Mouse (Mus musculus) ES-E14 (cell line): Measurements from ENCODE around the gene Ppp2r5b. TPM values are rescaled to one million over a fixed set of nuclear protein-coding genes. Genes with fewer than 3 reads are reported as not detected.

ENCODE experiments used
- DNase-seq: peaks from one replicate; pipeline ENCODE4 v3.0.0-alpha.2; 2013; ENCODE audit warnings: low read depth, low spot score
- H3K27ac ChIP-seq: 2 replicates; pipeline ENCODE4 v1.5.1; 2012; ENCODE audit warnings: low read depth, mild to moderate bottlenecking, low read length, moderate library complexity, mixed read lengths; ENCODE audit not compliant: poor library complexity, insufficient read depth, severe bottlenecking
- H3K36me3 ChIP-seq: 2 replicates; pipeline ENCODE4 v1.6.1; 2012; ENCODE audit warnings: mild to moderate bottlenecking, low read length, moderate library complexity, mixed read lengths; ENCODE audit not compliant: control insufficient read depth, poor library complexity, insufficient read depth, severe bottlenecking
- H3K4me1 ChIP-seq, 2 experiments: fragments of 150-350 bp in 1 of 2; sonication (generic) in 1 of 2; 2 replicates each; pipeline ENCODE4 v1.6.1; 2012; ENCODE audit warnings: low read length in 2 of 2, mild to moderate bottlenecking in 1 of 2, mixed read lengths in 1 of 2; ENCODE audit not compliant: control insufficient read depth in 2 of 2, insufficient read depth in 2 of 2, poor library complexity in 1 of 2
- H3K4me3 ChIP-seq, 2 experiments: fragments of 150-350 bp in 1 of 2; sonication (generic) in 1 of 2; 2 replicates each; pipeline ENCODE4 v1.5.1; 2012; ENCODE audit warnings: low read length in 2 of 2, low read depth in 1 of 2, mild to moderate bottlenecking in 1 of 2, mixed read lengths in 1 of 2; ENCODE audit not compliant: insufficient read depth in 1 of 2, poor library complexity in 1 of 2, severe bottlenecking in 1 of 2
- H3K9ac ChIP-seq: 2 replicates; pipeline ENCODE4 v1.6.1; 2012; ENCODE audit warnings: low read depth, mild to moderate bottlenecking, low read length, mixed read lengths; ENCODE audit not compliant: poor library complexity, insufficient read depth, severe bottlenecking
- H3K9me3 ChIP-seq: fragments of 150-350 bp; sonication (generic); 2 replicates; pipeline ENCODE4 v1.6.1; 2012; ENCODE audit warnings: low read depth, mild to moderate bottlenecking, low read length; ENCODE audit not compliant: control insufficient read depth, insufficient read depth
- CHD2 ChIP-seq: IDR thresholded peaks from 2 replicates; pipeline ENCODE4 v1.6.1; 2014; ENCODE audit warnings: mild to moderate bottlenecking, low read depth, low read length, inconsistent platforms
- HCFC1 ChIP-seq: IDR thresholded peaks from 2 replicates; pipeline ENCODE4 v1.6.1; 2012; ENCODE audit warnings: low read length, inconsistent platforms, borderline replicate concordance; ENCODE audit not compliant: insufficient read depth
- MAFK ChIP-seq: IDR thresholded peaks from 2 replicates; pipeline ENCODE4 v1.6.1; 2014; ENCODE audit warnings: mild to moderate bottlenecking, low read depth, low read length, inconsistent platforms; ENCODE audit not compliant: insufficient read depth
- ZC3H11A ChIP-seq: IDR thresholded peaks from 2 replicates; pipeline ENCODE4 v1.6.1; 2012; ENCODE audit warnings: low read depth, mild to moderate bottlenecking, inconsistent platforms, low read length, borderline replicate concordance
- ZNF384 ChIP-seq: IDR thresholded peaks from 2 replicates; pipeline ENCODE4 v1.6.1; 2012; ENCODE audit warnings: low read depth, low read length, inconsistent platforms
- in situ Hi-C, 2 experiments: fragments of 600-800 bp; cut with MboI; formaldehyde crosslinking; loops; one replicate each; pipeline ENCODE4 v1.15.1; 2025; ENCODE audit warnings: low sequenced_read_pairs in 2 of 2, inconsistent platforms in 1 of 2; ENCODE audit not compliant: unreplicated experiment in 2 of 2
- total RNA-seq: library from RNA; depleted of rRNA; stranded (reverse); fragments of 300-350 nt; gene quantifications from 2 replicates; pipeline ENCODE4 v1.2.3, GENCODE M21; 2012

The Ppp2r5b gene
- total RNA-seq, 1 experiment: 22.8 TPM

DNA sequence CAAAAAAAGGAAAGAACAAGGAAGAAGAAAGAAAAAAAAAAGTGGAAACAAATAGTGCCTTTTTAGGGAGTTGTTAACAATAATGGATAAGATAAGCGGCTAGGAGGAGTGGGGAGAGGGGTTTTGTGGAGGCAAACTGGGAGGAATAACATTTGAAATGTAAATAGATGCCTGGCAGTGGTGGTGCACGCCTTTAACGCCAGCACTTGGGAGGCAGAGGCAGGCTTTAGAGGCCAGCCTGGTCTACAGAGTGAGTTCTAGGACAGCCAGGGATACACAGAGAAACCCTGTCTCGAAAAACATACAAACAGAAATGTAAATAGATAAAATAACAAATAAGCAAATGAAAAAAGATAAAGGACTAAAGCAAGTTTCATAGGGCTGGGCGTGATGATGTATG lies 5.1 kb upstream of the Ppp2r5b start:
- TF ChIP-seq CHD2 (no peak), ZC3H11A (no peak), HCFC1 (no peak), ZNF384 (no peak), MAFK (no peak)
- in situ Hi-C loops: no loop called here
- no peak for DNase-seq
- peak overlapping the region in 1 of 2 experiments; percentile 58; a peak in 2 of 4 replicates for H3K4me3 ChIP-seq
- H3K4me1 ChIP-seq: peaks cover 10 to 23% of the 10 kb centered on the region in 2 experiments; a peak in 3 of 4 replicates
- no peaks in the 10 kb centered on the region for H3K9me3 ChIP-seq
- no peak overlapping the region; the same call in 1 of the 2 replicates for H3K9ac ChIP-seq
- H3K36me3 ChIP-seq: peaks cover 14% of the 10 kb centered on the region
- H3K27ac ChIP-seq: peak overlapping the region; percentile 90; the same call in 1 of the 2 replicates

DNA sequence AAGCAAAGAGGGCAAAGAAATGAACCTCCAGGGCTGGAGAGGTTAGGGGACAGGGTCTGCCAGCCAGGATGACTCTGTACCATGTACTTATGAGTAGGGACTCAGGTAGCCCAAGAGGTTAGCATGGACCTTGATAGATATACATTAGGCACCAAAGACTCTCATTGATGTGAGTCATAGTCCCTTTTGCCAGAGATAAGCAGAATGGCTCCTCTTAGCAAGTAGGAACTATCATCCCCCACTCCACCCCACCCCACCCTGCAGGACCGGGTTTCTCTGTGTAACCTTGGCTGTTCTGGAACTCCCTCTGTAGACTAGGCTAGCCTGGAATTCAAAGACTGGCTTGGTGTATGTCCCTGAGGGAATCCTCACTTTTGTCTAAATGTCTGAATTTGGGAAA lies 4.5 kb upstream of the Ppp2r5b start:
- in situ Hi-C loops: no loop called here
- TF ChIP-seq ZC3H11A: no peak
- TF ChIP-seq HCFC1: no peak
- TF ChIP-seq CHD2: no peak
- peak overlapping the region; percentile 34; the same call in 1 of the 2 replicates for H3K9ac ChIP-seq

DNA sequence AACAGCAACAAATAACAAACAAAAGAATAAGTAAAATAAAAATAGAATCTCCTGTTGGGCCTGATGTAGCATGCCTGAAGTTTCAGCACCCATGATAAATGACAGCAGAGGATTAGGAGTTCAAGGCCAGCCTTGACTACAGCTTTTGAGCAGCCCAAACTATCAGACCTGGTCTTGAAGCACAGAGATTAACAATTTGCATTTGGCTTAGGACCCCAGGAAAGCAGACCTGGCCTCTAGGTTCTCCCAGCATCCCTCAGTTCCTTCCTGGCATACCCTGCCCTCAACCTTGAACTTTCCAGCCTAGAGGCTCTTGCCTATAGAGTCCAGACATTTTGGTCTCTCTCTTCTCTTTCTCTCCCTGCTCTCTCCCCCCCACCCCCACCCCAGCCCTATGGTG lies 3.1 kb upstream of the Ppp2r5b start:
- H3K27ac ChIP-seq: peak overlapping the region; percentile 42; the same call in 1 of the 2 replicates
- in situ Hi-C loops: no loop called here
- no peaks in the 10 kb centered on the region for H3K9me3 ChIP-seq
- H3K4me1 ChIP-seq: peaks cover 10 to 27% of the 10 kb centered on the region in 2 experiments; a peak in 3 of 4 replicates
- H3K9ac ChIP-seq: no peak overlapping the region
- no peak overlapping the region for H3K4me3 ChIP-seq
- DNase-seq: no peak
- TF ChIP-seq MAFK: no peak
- no peaks in the 10 kb centered on the region; the same call in 1 of the 2 replicates for H3K36me3 ChIP-seq

More for the DNA sequence above, 4.5 kb upstream of the Ppp2r5b start:
- Histone ChIP-seq H3K36me3 (peaks cover 11% of the 10 kb centered on the region; the same call in 1 of the 2 replicates), H3K4me3 (no peak overlapping the region), H3K27ac (peak overlapping the region; percentile 90; the same call in 1 of the 2 replicates), H3K9me3 (no peaks in the 10 kb centered on the region), H3K4me1 (peaks cover 10 to 23% of the 10 kb centered on the region in 2 experiments; a peak in 3 of 4 replicates)
- DNase-seq: no peak

DNA sequence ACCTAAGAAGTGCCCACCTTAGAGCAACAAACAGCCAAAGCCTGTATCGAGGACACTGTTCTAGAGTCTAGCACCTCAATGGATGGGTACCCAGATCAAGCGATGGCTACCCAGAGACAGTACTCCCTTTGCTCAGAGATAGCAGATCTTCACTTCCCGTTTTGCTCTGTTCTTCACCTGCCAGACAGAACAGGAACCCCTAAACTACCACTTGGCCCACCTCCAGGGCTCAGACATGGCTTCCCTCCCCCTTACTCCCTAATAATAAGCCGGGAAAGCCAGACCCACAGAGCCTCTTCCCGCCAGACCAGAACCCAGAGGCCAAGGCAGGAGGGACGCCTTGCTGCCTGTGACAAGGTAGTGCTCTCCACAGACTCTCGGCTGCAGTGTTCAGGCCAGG lies 1.2 kb upstream of the Ppp2r5b start:
- Histone ChIP-seq H3K27ac (no peak overlapping the region), H3K4me3 (no peak overlapping the region), H3K4me1 (peaks cover 10 to 23% of the 10 kb centered on the region in 2 experiments; a peak in 3 of 4 replicates), H3K9ac (peak overlapping the region; percentile 5; the same call in 1 of the 2 replicates), H3K9me3 (no peaks in the 10 kb centered on the region), H3K36me3 (peaks cover 3% of the 10 kb centered on the region; the same call in 1 of the 2 replicates)
- in situ Hi-C loops: no loop called here
- DNase-seq: no peak
- no peak for TF ChIP-seq HCFC1
- TF ChIP-seq ZC3H11A: no peak

DNA sequence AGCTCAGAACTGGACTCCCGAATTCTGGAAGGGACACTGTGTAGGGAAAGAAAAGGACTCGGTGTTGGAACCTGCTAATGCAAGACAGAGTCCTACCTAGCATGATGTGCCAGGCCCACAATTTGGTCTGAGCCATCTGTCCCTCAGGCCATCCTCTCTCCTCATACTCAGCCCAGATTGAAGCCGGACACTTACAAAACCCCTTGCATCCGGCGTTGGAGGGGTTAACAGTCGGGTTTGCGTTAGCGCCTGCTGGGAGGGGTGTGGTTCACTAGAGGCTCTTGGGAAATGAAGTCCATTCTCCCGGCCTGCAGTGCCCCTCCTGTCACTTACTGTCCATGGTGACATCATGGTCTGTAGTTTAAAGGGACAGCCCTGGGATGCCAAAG lies 375 bp upstream of the Ppp2r5b start:
- Histone ChIP-seq H3K4me1 (peaks cover 10 to 23% of the 10 kb centered on the region in 2 experiments; a peak in 3 of 4 replicates), H3K4me3 (peak overlapping the region; percentile 78 to 80), H3K27ac (peak overlapping the region; percentile 72; the same call in 1 of the 2 replicates), H3K9me3 (no peaks in the 10 kb centered on the region), H3K36me3 (peaks cover 3% of the 10 kb centered on the region; the same call in 1 of the 2 replicates), H3K9ac (peak overlapping the region; percentile 76)
- in situ Hi-C loops: no loop called here
- peak; percentile 78 for DNase-seq
- TF ChIP-seq MAFK: no peak
- no peak for TF ChIP-seq CHD2
- TF ChIP-seq ZNF384: peak; percentile 77
- peak; percentile 86 for TF ChIP-seq HCFC1
